Mouse (Mus musculus): Measurements from ENCODE around the gene Ephb2. TPM values are rescaled to one million over a fixed set of nuclear protein-coding genes. Genes with fewer than 3 reads are reported as not detected.

Gene Ephb2
- polyA plus RNA-seq, 1 experiment from 2014 or later: 15.6 TPM

DNA sequence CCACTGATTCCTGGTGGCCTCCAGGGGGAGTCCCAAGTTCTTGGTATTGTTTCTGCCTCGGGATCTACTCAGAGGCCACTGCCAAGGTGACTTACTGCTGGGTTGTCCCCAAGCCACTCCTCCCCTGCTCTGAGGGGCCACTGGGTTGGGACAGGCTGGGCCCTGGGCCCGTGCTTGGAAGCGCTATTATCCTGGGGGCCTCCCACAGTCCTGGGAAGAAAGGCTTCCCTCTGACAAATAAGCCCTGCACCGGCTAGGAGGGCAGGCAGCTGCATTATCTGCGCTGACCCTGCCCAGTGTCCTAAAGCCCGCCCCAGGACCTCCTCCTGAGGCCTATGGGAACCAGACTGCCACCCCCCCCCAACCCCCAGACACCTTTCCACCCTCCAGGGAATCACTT lies 24.2 kb downstream of the Ephb2 start:
- no peaks in the 10 kb centered on the region for H3K27me3 ChIP-seq (ENCODE audit: low read depth, poor library complexity, severe bottlenecking)
- no peaks in the 10 kb centered on the region for H3K9me3 ChIP-seq (replicated peaks)
- H3K27ac ChIP-seq (replicated peaks): peak overlapping the region; percentile 74
- WGBS: 9% methylated on average over 6 of the region's 6 CpGs
- peaks cover 99% of the 10 kb centered on the region for H3K4me1 ChIP-seq
- peak; percentile 59 for DNase-seq (ENCODE audit: low spot score)
- peak overlapping the region; percentile 16 for H3K4me3 ChIP-seq
- H3K36me3 ChIP-seq: peaks cover 37% of the 10 kb centered on the region

DNA sequence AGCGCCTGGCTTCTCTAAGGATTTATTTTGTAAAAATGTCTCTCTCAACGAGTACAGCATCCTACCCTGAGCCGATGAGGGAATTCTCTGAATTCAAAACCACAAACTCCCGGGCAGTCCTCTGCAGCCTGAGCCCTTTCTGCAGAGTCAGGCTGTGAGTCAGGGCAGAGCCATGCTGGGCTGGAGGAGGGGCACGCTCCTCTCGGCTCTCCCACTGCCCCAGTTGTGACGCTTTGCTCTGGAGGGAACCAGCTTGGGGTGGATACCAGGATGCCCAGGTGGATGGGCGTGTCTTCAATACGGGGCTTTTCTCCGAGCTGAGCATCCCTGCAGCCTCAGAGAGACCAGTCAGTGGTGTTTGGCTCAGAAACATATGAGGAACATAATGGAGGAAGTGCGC lies 27.3 kb downstream of the Ephb2 start:
- no peak for DNase-seq (ENCODE audit: low spot score)
- 0 out of 2 replicates have a peak overlapping the region, but pooled peaks have one; percentile 9 for H3K4me3 ChIP-seq
- peak overlapping the region; percentile 67 for H3K27ac ChIP-seq (replicated peaks)
- H3K9me3 ChIP-seq (replicated peaks): no peaks in the 10 kb centered on the region
- WGBS: 27% methylated on average over 11 of the region's 11 CpGs
- H3K27me3 ChIP-seq (ENCODE audit: low read depth, poor library complexity, severe bottlenecking): no peaks in the 10 kb centered on the region
- peaks cover 38% of the 10 kb centered on the region for H3K36me3 ChIP-seq
- H3K4me1 ChIP-seq: peaks cover 100% of the 10 kb centered on the region

DNA sequence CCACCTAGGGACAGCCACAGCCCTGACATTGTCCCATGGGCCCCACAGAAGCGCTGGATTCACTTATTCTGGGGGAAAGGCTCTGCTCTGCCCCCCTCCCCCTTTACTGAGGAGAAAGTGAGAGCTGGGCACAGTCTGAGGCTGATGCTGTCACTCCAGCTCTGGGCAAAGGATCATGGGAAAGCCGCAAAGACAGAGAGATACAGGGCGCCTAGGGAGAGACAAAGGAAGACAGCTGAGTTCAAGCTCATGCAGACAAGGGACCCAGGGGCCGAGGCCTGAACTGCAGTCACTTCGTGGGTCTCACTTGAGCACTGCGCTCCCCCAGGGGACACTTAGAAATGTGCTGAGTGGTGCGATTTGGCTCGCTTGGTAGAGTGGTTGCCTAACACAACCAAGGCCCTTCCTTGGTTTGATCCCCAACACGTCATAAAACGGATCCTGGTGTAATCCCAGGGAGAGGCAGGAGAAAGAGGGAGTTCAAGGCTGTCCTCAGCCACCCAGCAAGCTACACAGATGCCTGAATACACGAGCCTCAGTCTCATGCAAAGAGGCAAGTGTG lies 28.3 kb downstream of the Ephb2 start:
- 61% methylated on average over 11 of the region's 11 CpGs for WGBS
- DNase-seq (ENCODE audit: low spot score): peak; percentile 44
- Histone ChIP-seq H3K4me1 (peaks cover 100% of the 10 kb centered on the region), H3K36me3 (peaks cover 44% of the 10 kb centered on the region), H3K27ac (replicated peaks) (peak overlapping the region; percentile 67), H3K9me3 (replicated peaks) (no peaks in the 10 kb centered on the region), H3K4me3 (no peak overlapping the region), H3K27me3 (ENCODE audit: low read depth, poor library complexity, severe bottlenecking) (no peaks in the 10 kb centered on the region)

DNA sequence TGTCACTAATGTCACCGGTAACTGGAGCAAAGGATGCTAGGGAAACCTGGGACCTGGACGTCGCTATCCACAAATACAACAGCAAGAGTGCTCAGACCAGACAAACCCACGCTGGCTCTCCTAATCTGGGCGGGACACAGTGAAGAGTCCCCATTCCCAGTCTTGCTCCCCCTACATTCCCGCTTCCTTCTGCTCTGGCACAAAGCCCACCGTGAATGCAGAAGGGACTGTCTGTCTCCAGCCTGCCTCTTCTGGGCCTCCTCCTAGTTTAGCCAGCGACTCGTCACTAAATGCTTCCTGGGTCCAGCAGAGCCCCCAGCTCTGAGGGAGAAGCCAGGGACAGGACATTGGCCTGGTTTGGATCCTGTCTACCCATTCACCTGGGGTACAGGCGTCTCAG lies 29.5 kb downstream of the Ephb2 start:
- Histone ChIP-seq H3K9me3 (replicated peaks) (no peaks in the 10 kb centered on the region), H3K4me3 (no peak overlapping the region), H3K27me3 (ENCODE audit: low read depth, poor library complexity, severe bottlenecking) (no peaks in the 10 kb centered on the region), H3K4me1 (peaks cover 99% of the 10 kb centered on the region), H3K27ac (replicated peaks) (peak overlapping the region; percentile 67), H3K36me3 (peaks cover 56% of the 10 kb centered on the region)
- WGBS: 79% methylated on average over 10 of the region's 10 CpGs
- no peak for DNase-seq (ENCODE audit: low spot score)

DNA sequence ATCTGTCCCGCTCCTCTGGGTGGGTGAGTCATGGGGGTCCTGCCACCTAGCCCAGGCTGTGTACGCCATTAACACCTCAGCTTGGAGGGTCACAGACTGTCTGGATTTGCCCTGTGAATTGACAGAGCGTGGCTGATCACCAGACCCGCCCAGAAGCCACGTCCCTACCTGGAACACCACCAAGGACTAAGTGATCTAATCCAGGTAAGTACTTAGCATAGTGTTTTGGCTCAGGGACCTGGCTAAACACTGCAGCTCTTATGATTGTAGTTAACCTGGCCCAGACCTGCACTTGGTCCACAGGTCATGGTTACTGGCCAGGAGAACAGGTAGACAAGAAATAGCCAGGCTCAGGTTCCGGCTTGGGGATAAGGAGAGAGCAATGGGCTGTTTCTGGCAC lies 31.4 kb downstream of the Ephb2 start:
- Histone ChIP-seq H3K27ac (replicated peaks) (0 out of 2 replicates have a peak overlapping the region, but pooled peaks have one; percentile 42), H3K4me1 (peaks cover 99% of the 10 kb centered on the region), H3K27me3 (ENCODE audit: low read depth, poor library complexity, severe bottlenecking) (no peaks in the 10 kb centered on the region)

DNA sequence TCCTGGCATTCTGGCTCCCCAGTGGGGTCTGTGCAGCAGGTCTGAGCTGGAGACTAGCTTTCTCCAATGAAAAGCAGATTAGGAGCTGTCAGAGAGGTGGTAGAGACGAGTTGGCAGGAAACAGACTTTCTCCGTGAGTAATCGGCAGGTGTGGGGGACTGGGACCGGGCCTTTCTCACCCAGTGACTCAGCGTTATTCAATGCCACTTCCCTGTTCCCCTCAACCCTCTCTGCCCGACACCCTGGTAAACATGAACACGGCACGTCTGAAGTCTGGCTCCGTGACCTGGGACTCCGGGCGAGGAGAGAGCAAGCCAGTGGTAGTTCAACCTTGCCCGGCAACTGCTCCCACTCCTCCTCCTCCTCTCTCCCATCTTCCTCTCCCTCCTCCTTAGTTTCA lies 33.3 kb downstream of the Ephb2 start:
- DNase-seq (ENCODE audit: low spot score): no peak
- Histone ChIP-seq H3K4me3 (no peak overlapping the region), H3K27me3 (ENCODE audit: low read depth, poor library complexity, severe bottlenecking) (no peaks in the 10 kb centered on the region), H3K9me3 (replicated peaks) (no peaks in the 10 kb centered on the region), H3K4me1 (peaks cover 99% of the 10 kb centered on the region), H3K27ac (replicated peaks) (0 out of 2 replicates have a peak overlapping the region, but pooled peaks have one; percentile 39), H3K36me3 (peaks cover 53% of the 10 kb centered on the region)
- WGBS: 84% methylated on average over 12 of the region's 12 CpGs

More for the DNA sequence above, 31.4 kb downstream of the Ephb2 start:
- WGBS: 90% methylated on average over 6 of the region's 6 CpGs
- DNase-seq (ENCODE audit: low spot score): no peak
- peaks cover 50% of the 10 kb centered on the region for H3K36me3 ChIP-seq
- no peaks in the 10 kb centered on the region for H3K9me3 ChIP-seq (replicated peaks)
- H3K4me3 ChIP-seq: no peak overlapping the region

DNA sequence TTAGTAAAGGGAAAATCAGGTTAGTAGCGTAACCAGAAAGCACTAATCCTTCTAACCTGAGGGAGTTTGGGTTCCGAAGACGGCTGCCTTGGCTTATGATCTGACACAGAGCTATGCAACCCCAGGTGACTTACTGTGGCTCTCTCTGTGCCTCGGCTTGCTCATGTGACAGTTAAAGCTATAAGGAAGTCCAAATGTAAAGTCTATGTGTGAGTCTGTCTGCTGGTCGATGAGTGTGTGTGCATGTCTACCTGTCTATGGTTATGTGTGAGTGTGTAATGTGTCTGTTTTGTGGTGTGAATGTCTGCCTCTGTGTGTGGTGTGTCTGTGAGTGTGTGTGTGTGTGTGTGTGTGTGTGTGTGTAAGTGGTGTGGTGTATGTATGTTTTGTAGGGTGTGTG lies 33.8 kb downstream of the Ephb2 start:
- 90% methylated on average over 5 of the region's 5 CpGs for WGBS
- Histone ChIP-seq H3K9me3 (replicated peaks) (no peaks in the 10 kb centered on the region), H3K27ac (replicated peaks) (no peak overlapping the region)

DNA sequence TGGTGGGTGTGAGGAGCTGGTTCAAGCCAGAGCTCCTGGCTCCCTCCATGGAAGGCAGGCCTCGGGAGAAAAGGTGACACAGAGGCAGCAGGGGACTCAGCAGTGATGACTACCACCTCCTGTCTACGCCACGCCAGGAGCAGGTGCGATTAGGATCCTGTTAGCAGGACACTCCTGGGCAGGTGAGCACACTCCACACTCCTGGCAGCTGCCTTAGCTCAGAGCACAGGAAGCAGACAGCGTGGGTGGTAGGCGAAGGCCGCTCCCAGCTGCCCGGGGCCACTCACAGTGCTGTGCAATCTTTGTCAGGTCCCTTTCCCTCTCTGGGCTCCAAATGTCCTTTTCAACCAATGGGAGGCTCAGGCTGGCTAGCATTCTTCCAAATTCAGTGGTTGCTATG lies 34.3 kb downstream of the Ephb2 start:
- Histone ChIP-seq H3K36me3 (peaks cover 55% of the 10 kb centered on the region), H3K27ac (replicated peaks) (peak overlapping the region; percentile 30; the same call in 1 of the 2 replicates), H3K4me1 (peaks cover 98% of the 10 kb centered on the region), H3K27me3 (ENCODE audit: low read depth, poor library complexity, severe bottlenecking) (no peaks in the 10 kb centered on the region), H3K9me3 (replicated peaks) (no peaks in the 10 kb centered on the region), H3K4me3 (no peak overlapping the region)
- no peak for DNase-seq (ENCODE audit: low spot score)
- 89% methylated on average over 8 of the region's 8 CpGs for WGBS

More for the DNA sequence above, 33.8 kb downstream of the Ephb2 start:
- peaks cover 99% of the 10 kb centered on the region for H3K4me1 ChIP-seq
- DNase-seq (ENCODE audit: low spot score): no peak
- H3K4me3 ChIP-seq: no peak overlapping the region
- no peaks in the 10 kb centered on the region for H3K27me3 ChIP-seq (ENCODE audit: low read depth, poor library complexity, severe bottlenecking)
- H3K36me3 ChIP-seq: peaks cover 54% of the 10 kb centered on the region

DNA sequence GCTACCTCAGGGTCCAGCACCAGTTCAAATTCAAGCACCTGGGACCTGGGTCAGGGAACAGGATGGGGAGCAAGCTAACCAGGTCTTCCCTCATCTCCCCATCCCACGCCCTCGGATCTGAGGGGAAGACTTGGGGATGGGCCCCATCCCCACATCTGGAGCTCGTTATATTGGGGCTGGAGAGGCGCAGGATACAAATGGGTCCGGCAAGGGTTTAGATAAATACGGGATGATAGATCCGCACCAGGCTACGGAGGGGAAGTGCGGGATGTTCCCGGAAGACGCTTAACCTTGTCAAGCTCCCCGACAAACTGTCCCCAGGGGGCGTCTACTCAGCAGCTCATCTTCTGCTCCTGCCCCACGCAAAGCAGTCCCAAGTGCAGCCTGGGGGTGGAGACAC lies 35.4 kb downstream of the Ephb2 start:
- WGBS: 45% methylated on average over 14 of the region's 14 CpGs
- peaks cover 66% of the 10 kb centered on the region for H3K36me3 ChIP-seq
- H3K9me3 ChIP-seq (replicated peaks): no peaks in the 10 kb centered on the region
- peak overlapping the region; percentile 30; the same call in 1 of the 2 replicates for H3K27ac ChIP-seq (replicated peaks)
- no peaks in the 10 kb centered on the region for H3K27me3 ChIP-seq (ENCODE audit: low read depth, poor library complexity, severe bottlenecking)
- peaks cover 87% of the 10 kb centered on the region for H3K4me1 ChIP-seq
- DNase-seq (ENCODE audit: low spot score): no peak
- no peak overlapping the region for H3K4me3 ChIP-seq

DNA sequence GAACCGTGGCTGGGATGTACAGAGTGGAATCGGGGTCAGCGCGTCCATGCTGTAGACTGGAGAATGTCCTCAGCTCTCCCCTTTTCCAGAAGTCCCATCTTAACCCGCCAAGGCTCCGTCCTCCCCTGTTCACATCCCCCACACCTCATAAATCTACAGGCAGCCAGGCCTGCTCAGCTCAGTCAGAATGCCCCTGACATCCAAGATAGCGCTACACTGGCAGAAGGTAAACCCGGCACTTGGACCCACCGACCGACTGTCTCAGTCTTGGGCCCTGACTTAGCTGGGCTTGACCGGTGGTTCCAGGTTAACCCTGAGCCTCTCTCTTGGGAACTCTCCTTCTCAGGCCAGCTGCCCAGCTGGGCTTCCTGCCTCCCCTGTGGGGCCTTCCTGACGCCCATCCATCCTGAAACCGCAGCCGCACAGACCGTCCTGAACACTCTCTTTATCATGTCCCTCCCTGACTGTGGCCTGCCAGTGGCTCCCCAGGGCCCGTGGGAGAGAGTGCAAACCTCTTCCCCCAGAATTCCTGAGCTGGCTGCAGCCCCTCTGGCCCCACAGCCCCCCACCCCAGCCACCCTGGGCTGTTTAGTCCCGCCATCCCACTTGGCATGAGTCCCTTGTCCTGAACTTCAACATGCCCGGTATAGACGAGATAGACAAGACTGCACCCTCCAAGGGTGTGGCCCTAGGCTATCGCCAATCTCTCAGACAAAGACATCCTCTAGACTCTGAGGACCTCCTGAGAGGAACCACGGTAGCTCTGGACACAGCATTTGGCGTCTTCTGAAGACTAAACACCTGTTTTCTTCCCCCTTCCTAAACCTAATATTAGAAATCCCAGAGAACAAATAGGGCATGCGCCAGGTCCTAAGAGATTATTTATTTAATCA lies 37.9 kb downstream of the Ephb2 start:
- DNase-seq (ENCODE audit: low spot score): no peak
- WGBS: 76% methylated on average over 23 of the region's 23 CpGs
- H3K36me3 ChIP-seq: peaks cover 77% of the 10 kb centered on the region
- H3K9me3 ChIP-seq (replicated peaks): no peaks in the 10 kb centered on the region
- H3K27ac ChIP-seq (replicated peaks): peak overlapping the region; percentile 50; the same call in 1 of the 2 replicates
- H3K27me3 ChIP-seq (ENCODE audit: low read depth, poor library complexity, severe bottlenecking): no peaks in the 10 kb centered on the region
- no peak overlapping the region for H3K4me3 ChIP-seq
- H3K4me1 ChIP-seq: peaks cover 83% of the 10 kb centered on the region

DNA sequence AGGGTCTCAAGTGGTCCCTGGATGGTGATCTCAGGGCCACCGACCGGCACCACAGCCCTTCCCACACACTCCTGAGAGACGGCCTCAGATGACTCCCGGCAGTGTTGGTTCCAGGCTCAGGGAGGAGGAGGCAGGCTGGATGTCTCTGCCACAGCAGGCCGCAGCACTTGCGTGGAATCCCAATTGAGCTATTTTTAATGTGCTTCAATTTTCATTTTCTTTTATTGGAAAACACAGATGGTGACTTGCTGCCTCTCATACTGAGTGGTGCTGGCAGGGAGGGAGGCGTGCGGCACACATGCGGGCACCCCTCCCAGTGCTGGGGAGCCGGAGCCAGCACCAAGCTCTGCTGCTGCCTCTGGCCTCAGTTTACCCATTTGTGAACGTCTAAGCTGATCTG lies 42.5 kb downstream of the Ephb2 start:
- Histone ChIP-seq H3K27me3 (ENCODE audit: low read depth, poor library complexity, severe bottlenecking) (no peaks in the 10 kb centered on the region), H3K4me1 (peaks cover 80% of the 10 kb centered on the region), H3K36me3 (peaks cover 88% of the 10 kb centered on the region), H3K27ac (replicated peaks) (peak overlapping the region; percentile 52; the same call in 1 of the 2 replicates), H3K9me3 (replicated peaks) (no peaks in the 10 kb centered on the region), H3K4me3 (no peak overlapping the region)
- 94% methylated on average over 11 of the region's 11 CpGs for WGBS
- no peak for DNase-seq (ENCODE audit: low spot score)

DNA sequence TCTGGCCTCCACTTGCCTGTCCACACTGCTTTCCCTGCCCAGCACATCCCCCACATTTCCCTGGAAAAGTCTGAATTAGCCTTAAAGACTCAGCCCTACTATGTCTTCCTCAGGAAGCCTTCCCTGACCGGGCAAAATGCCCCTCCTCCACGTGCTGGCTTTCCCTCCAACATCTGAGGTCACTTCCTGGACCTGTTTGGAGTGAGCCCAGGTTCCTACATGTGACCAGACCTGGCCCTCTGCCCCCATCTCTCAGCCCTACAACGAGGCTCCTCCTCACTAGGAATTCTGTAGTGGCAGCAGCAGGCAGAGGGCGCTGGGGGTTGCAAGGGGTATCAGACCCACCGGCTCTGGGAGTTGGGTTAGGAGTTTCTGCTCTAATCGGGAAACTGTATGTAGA lies 46.0 kb downstream of the Ephb2 start:
- H3K4me1 ChIP-seq: peaks cover 93% of the 10 kb centered on the region
- peaks cover 62% of the 10 kb centered on the region for H3K36me3 ChIP-seq
- H3K9me3 ChIP-seq (replicated peaks): no peaks in the 10 kb centered on the region
- no peaks in the 10 kb centered on the region for H3K27me3 ChIP-seq (ENCODE audit: low read depth, poor library complexity, severe bottlenecking)
- no peak overlapping the region for H3K4me3 ChIP-seq
- H3K27ac ChIP-seq (replicated peaks): no peak overlapping the region; the same call in 1 of the 2 replicates
- DNase-seq (ENCODE audit: low spot score): no peak
- WGBS: 83% methylated on average over 6 of the region's 6 CpGs

DNA sequence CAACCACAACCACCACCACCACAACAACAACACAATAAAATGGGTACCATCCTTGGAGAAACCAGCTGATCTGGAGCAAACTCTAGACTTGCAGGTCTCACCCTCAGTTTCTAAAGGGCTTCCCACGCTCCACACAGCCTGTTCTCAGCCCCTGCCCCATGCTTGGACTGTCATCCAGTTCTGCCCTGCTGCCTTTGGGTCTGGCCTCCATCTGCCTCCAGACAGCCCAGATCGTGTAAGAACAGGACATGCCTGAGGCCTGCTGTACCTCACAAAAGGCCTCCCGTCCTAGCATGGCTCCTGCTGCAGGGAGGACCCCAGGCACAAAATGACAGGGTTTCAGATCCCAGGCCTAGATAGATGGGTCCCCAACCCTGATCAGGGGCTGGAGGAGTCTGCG lies 48.4 kb downstream of the Ephb2 start:
- Histone ChIP-seq H3K4me3 (no peak overlapping the region), H3K4me1 (peaks cover 87% of the 10 kb centered on the region), H3K27ac (replicated peaks) (peak overlapping the region; percentile 46; the same call in 1 of the 2 replicates), H3K27me3 (ENCODE audit: low read depth, poor library complexity, severe bottlenecking) (no peaks in the 10 kb centered on the region), H3K36me3 (peaks cover 46% of the 10 kb centered on the region), H3K9me3 (replicated peaks) (no peaks in the 10 kb centered on the region)
- 68% methylated on average over 4 of the region's 4 CpGs for WGBS
- DNase-seq (ENCODE audit: low spot score): no peak
